ENCODE assay signal across 12 mouse cellular contexts in genomic region chr9:118885785-118886184, GRCm38 (mm10). TPM values are rescaled to one million over a fixed set of nuclear protein-coding genes. Genes with fewer than 3 reads are reported as not detected.
DNase-seq lines count a peak whose midpoint lies in the region.
"Had no signal": no experiment of that assay in that cellular context is flagged by ENCODE, and none has a peak within 500 bp of the region (broad histone marks: within the 10 kb centered on the region; RNA-seq: fewer than 3 reads in every experiment).

No protein-coding gene starts in this region.

- intact Hi-C loops in heart, postnatal 25 days (cut with DNase I), result no loop called here

- DNase-seq in gastrocnemius, adult 18-20 months (ENCODE audit: low spot score), result peak; percentile 50
- no peak for DNase-seq in gastrocnemius, postnatal 10 days
- DNase-seq in ovary, adult 18-20 months (ENCODE audit: low spot score), result peak; percentile 36
- no peak for DNase-seq in ovary, postnatal 36 days (ENCODE audit: low spot score)
- DNase-seq in heart, postnatal 25 days (ENCODE audit: low spot score), result peak; percentile 35
- DNase-seq in skeletal muscle tissue, adult 2 months (ENCODE audit: low read depth, low spot score), result peak; percentile 67
- DNase-seq in cerebellum, postnatal 25 days, result no peak
- DNase-seq in spleen, postnatal 36 days (ENCODE audit: low spot score in 2 of 2), result no peak
- DNase-seq: cerebellum, adult 2 months; embryo, embryonic 11 days; forebrain, postnatal 0 days; right cerebral cortex, postnatal 4 days had no signal

RNA-seq across cellular contexts. Expression of gene Ctdspl, which starts 40.5 kb away (rescaled TPM):
- 1 to 10 TPM; 3.0 to 3.7 TPM for total RNA-seq in gastrocnemius, adult 18-20 months (2021)
- 10 to 100 TPM; 14.5 to 14.6 TPM for total RNA-seq in gastrocnemius, postnatal 10 days (2021)
- 10 to 100 TPM; 10.1 to 12.7 TPM for total RNA-seq in heart, postnatal 25 days (2021)

Comparison
In these comparisons a context has a peak if more than half of its experiments do, and no peak if none do; other contexts are left out.
1. DNase-seq: peak in gastrocnemius, adult 18-20 months (single experiment), ovary, adult 18-20 months (single experiment), heart, postnatal 25 days (single experiment) and skeletal muscle tissue, adult 2 months (single experiment); none in gastrocnemius, postnatal 10 days (single experiment), ovary, postnatal 36 days (single experiment), cerebellum, postnatal 25 days (0 of 2) and spleen, postnatal 36 days (0 of 2).